Mouse (Mus musculus): Measurements from ENCODE around the gene Iqgap3.

DNA sequence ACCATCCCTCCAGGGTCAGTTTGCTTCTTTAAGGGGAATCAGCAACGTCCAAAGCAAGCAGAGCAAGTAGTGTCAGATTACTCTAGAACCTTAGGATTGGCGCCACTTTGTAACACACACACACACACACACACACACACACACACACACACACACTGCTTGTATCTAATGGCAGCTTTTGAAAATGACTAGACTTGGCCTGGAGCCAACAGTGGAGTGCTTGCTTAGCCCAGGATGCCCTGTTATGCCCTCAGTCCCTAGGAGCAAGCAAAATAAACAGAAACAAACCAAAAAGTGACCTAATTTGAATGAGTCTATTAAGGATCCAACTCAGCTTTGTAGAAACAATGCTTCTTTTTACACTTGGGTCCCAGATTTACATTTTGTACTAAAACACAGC lies 13.4 kb upstream of the Iqgap3 start:
- no peak for TF ChIP-seq POLR2A (IDR thresholded peaks at IDR 0.05; ENCODE audit: control insufficient read depth, low read depth, low read length)
- no peak for TF ChIP-seq CTCF (IDR thresholded peaks at IDR 0.05; ENCODE audit: control insufficient read depth, insufficient read depth, insufficient replicate concordance, low read depth, low read length)
